Mouse (Mus musculus) heart, postnatal 0 days (tissue): ENCODE data around the gene Cd2ap. TPM values are rescaled to one million over a fixed set of nuclear protein-coding genes. Genes with fewer than 3 reads are reported as not detected.

Experiments used
- ATAC-seq: fragments of 200-750 bp; cut with Nextera tagmentation; 2 replicates; pipeline ENCODE4 v1.8.0; 2017; ENCODE audit warnings: low read depth, moderate number of reproducible peaks, moderate library complexity; ENCODE audit not compliant: insufficient read depth
- DNase-seq: peaks from one replicate; pipeline ENCODE4 v3.0.0-alpha.2; 2016; ENCODE audit warnings: low spot score
- H3K27ac ChIP-seq: fragments of 300-500 bp; sonication (generic); 2 replicates; pipeline ENCODE4 v1.5.1; 2014; ENCODE audit warnings: low read depth, mild to moderate bottlenecking
- H3K27me3 ChIP-seq: fragments of 300-500 bp; sonication (generic); 2 replicates; pipeline ENCODE4 v1.6.1; 2014; ENCODE audit warnings: low read length, mixed read lengths; ENCODE audit not compliant: control insufficient read depth, insufficient read depth
- H3K36me3 ChIP-seq: fragments of 300-500 bp; sonication (generic); replicated peaks from 2 replicates; pipeline ENCODE4 v1.6.1; 2014; ENCODE audit warnings: low read length, mixed read lengths; ENCODE audit not compliant: control insufficient read depth, insufficient read depth
- H3K4me1 ChIP-seq: fragments of 300-500 bp; sonication (generic); 2 replicates; pipeline ENCODE4 v1.6.1; 2014; ENCODE audit warnings: antibody characterized with exemption; ENCODE audit not compliant: control insufficient read depth, insufficient read depth
- H3K4me2 ChIP-seq: fragments of 300-500 bp; sonication (generic); 2 replicates; pipeline ENCODE4 v1.6.1; 2014; ENCODE audit warnings: low read depth, mild to moderate bottlenecking, low read length, moderate library complexity
- H3K4me3 ChIP-seq: fragments of 300-500 bp; sonication (generic); 2 replicates; pipeline ENCODE4 v1.5.1; 2014; ENCODE audit warnings: low read depth, low read length
- H3K9ac ChIP-seq: fragments of 300-500 bp; sonication (generic); replicated peaks from 2 replicates; pipeline ENCODE4 v1.6.1; 2014; ENCODE audit warnings: low read depth, low read length, mixed read lengths
- H3K9me3 ChIP-seq: fragments of 300-500 bp; sonication (generic); replicated peaks from 2 replicates; pipeline ENCODE4 v1.6.1; 2016; ENCODE audit warnings: low read length; ENCODE audit not compliant: control insufficient read depth
- CTCF ChIP-seq: IDR thresholded peaks from 2 replicates; pipeline ENCODE4 v1.5.1; 2016; ENCODE audit warnings: antibody characterized with exemption, control low read depth, low read depth
- EP300 ChIP-seq: IDR thresholded peaks from 2 replicates; pipeline ENCODE4 v1.6.1; 2016; ENCODE audit warnings: antibody characterized with exemption, low read depth
- WGBS: fragments of 180-500 bp; shearing (Covaris S2); extraction: QIAGEN DNeasy Blood & Tissue Kit; methylation state at CpG from one replicate; pipeline ENCODE4 v1.1.7; 2014; 5-methylcytosine and 5-hydroxymethylcytosine counted together
- polyA plus RNA-seq: library from polyadenylated mRNA; unstranded; fragments of >200 nt; fragmentation: Nextera tagmentation; extraction: Ambion mirVana; gene quantifications from 2 replicates; pipeline ENCODE4 v1.2.1, GENCODE M21; 2015
- total RNA-seq: library from RNA; depleted of rRNA; stranded (reverse); fragments of >200 nt; gene quantifications from 2 replicates; pipeline ENCODE4 v1.2.3, GENCODE M21; 2014; ENCODE audit warnings: low replicate concordance

Cd2ap gene
- total and polyA plus RNA-seq, 2 experiments from 2014 or later, result 11.6 to 20.2 TPM

- Histone ChIP-seq H3K27ac (no peak overlapping the region), H3K9ac (no peak overlapping the region), H3K27me3 (no peaks in the 10 kb centered on the region), H3K4me1 (peaks cover 8% of the 10 kb centered on the region; the same call in 1 of the 2 replicates), H3K9me3 (no peaks in the 10 kb centered on the region), H3K4me2 (no peak overlapping the region), H3K4me3 (no peak overlapping the region), H3K36me3 (no peaks in the 10 kb centered on the region; the same call in 1 of the 2 replicates)
- TF ChIP-seq EP300 (no peak), CTCF (no peak)
- DNase-seq, result no peak
- ATAC-seq, result no peak
- WGBS, result 88% methylated on average over 1 of the region's 1 CpGs
Observed at GRCm38 (mm10) chr17:42860370-42860769, 16.1 kb downstream of the Cd2ap start.

GRCm38 (mm10) chr17:42857506-42857905, 19.0 kb downstream of the Cd2ap start:
- TF ChIP-seq EP300, result no peak
- no peak for TF ChIP-seq CTCF
- DNase-seq (no peak), ATAC-seq (no peak)
- Histone ChIP-seq H3K36me3 (no peaks in the 10 kb centered on the region), H3K9me3 (no peaks in the 10 kb centered on the region), H3K4me1 (peaks cover 6% of the 10 kb centered on the region; the same call in 1 of the 2 replicates), H3K4me3 (no peak overlapping the region), H3K9ac (no peak overlapping the region), H3K27ac (0 out of 2 replicates have a peak overlapping the region, but pooled peaks have one; percentile 17), H3K27me3 (no peaks in the 10 kb centered on the region), H3K4me2 (no peak overlapping the region)
- WGBS, result 75% methylated on average over 3 of the region's 3 CpGs

GRCm38 (mm10) chr17:42847108-42847507, 29.4 kb downstream of the Cd2ap start:
- Histone ChIP-seq H3K27me3 (no peaks in the 10 kb centered on the region), H3K4me2 (no peak overlapping the region), H3K4me3 (no peak overlapping the region), H3K27ac (no peak overlapping the region), H3K36me3 (peaks cover 18% of the 10 kb centered on the region), H3K4me1 (no peaks in the 10 kb centered on the region; the same call in 1 of the 2 replicates), H3K9ac (no peak overlapping the region), H3K9me3 (no peaks in the 10 kb centered on the region)
- no peak for TF ChIP-seq EP300
- no peak for TF ChIP-seq CTCF
- 79% methylated on average over 2 of the region's 2 CpGs for WGBS
- DNase-seq, result no peak
- no peak for ATAC-seq

- peaks cover 15% of the 10 kb centered on the region for H3K36me3 ChIP-seq
- H3K4me2 ChIP-seq, result no peak overlapping the region
- WGBS, result 54% methylated on average over 2 of the region's 2 CpGs
- H3K4me1 ChIP-seq, result peaks cover 3% of the 10 kb centered on the region; the same call in 1 of the 2 replicates
- H3K9ac ChIP-seq, result no peak overlapping the region
- no peak overlapping the region for H3K4me3 ChIP-seq
- no peak for TF ChIP-seq CTCF
- no peak for TF ChIP-seq EP300
- DNase-seq (no peak), ATAC-seq (no peak)
- no peaks in the 10 kb centered on the region for H3K9me3 ChIP-seq
- no peak overlapping the region for H3K27ac ChIP-seq
- H3K27me3 ChIP-seq, result no peaks in the 10 kb centered on the region
Observed at GRCm38 (mm10) chr17:42837193-42837592, 39.3 kb downstream of the Cd2ap start.

GRCm38 (mm10) chr17:42822787-42823186, 53.7 kb downstream of the Cd2ap start:
- Histone ChIP-seq H3K4me3 (0 out of 2 replicates have a peak overlapping the region, but pooled peaks have one; percentile 2), H3K4me1 (no peaks in the 10 kb centered on the region), H3K27ac (peak overlapping the region; percentile 67), H3K9me3 (no peaks in the 10 kb centered on the region), H3K36me3 (peaks cover 40% of the 10 kb centered on the region), H3K9ac (no peak overlapping the region), H3K27me3 (no peaks in the 10 kb centered on the region), H3K4me2 (peak overlapping the region; percentile 46)
- TF ChIP-seq CTCF (no peak), EP300 (no peak)
- DNase-seq (peak; percentile 74), ATAC-seq (peak; percentile 89)
- 45% methylated on average over 8 of the region's 8 CpGs for WGBS

- H3K4me1 ChIP-seq, result no peaks in the 10 kb centered on the region
- H3K27me3 ChIP-seq, result no peaks in the 10 kb centered on the region
- H3K9ac ChIP-seq, result no peak overlapping the region
- peak; percentile 34; the same call in 1 of the 2 replicates for TF ChIP-seq CTCF
- no peak for TF ChIP-seq EP300
- no peak overlapping the region for H3K4me2 ChIP-seq
- peaks cover 42% of the 10 kb centered on the region for H3K36me3 ChIP-seq
- no peak overlapping the region for H3K4me3 ChIP-seq
- no peaks in the 10 kb centered on the region for H3K9me3 ChIP-seq
- no peak overlapping the region for H3K27ac ChIP-seq
- peak; percentile 58 for DNase-seq
- ATAC-seq, result peak; percentile 49
- 90% methylated on average over 3 of the region's 3 CpGs for WGBS
Observed at GRCm38 (mm10) chr17:42815374-42815773, 61.1 kb downstream of the Cd2ap start.
